Mouse (Mus musculus) lung, embryonic 14.5 days (tissue): ENCODE results near the gene Dpp4. TPM values are rescaled to one million over a fixed set of nuclear protein-coding genes. Genes with fewer than 3 reads are reported as not detected.

Experiments used
- ATAC-seq: fragments of 200-750 bp; cut with Nextera tagmentation; 2 replicates; pipeline ENCODE4 v1.8.0; 2017; ENCODE audit warnings: mild to moderate bottlenecking, moderate TSS enrichment, moderate library complexity; ENCODE audit not compliant: insufficient read depth
- DNase-seq: peaks from one replicate; pipeline ENCODE4 v3.0.0-alpha.2; 2015
- H3K27ac ChIP-seq: fragments of 300-500 bp; sonication (generic); 2 replicates; pipeline ENCODE4 v1.5.1; 2014; ENCODE audit warnings: low read depth, mild to moderate bottlenecking, moderate library complexity
- H3K27me3 ChIP-seq: fragments of 300-500 bp; sonication (generic); 2 replicates; pipeline ENCODE4 v1.6.1; 2014; ENCODE audit warnings: low read length, control low read depth; ENCODE audit not compliant: insufficient read depth
- H3K36me3 ChIP-seq: fragments of 300-500 bp; sonication (generic); 2 replicates; pipeline ENCODE4 v1.6.1; 2014; ENCODE audit warnings: control low read depth; ENCODE audit not compliant: insufficient read depth
- H3K4me1 ChIP-seq: fragments of 300-500 bp; sonication (generic); 2 replicates; pipeline ENCODE4 v1.6.1; 2014; ENCODE audit warnings: antibody characterized with exemption, control low read depth; ENCODE audit not compliant: insufficient read depth
- H3K4me2 ChIP-seq: fragments of 300-500 bp; sonication (generic); 2 replicates; pipeline ENCODE4 v1.6.1; 2014; ENCODE audit warnings: mild to moderate bottlenecking
- H3K4me3 ChIP-seq: fragments of 300-500 bp; sonication (generic); 2 replicates; pipeline ENCODE4 v1.5.1; 2014; ENCODE audit warnings: low read depth, low read length
- H3K9ac ChIP-seq: fragments of 300-500 bp; sonication (generic); 2 replicates; pipeline ENCODE4 v1.6.1; 2014
- H3K9me3 ChIP-seq: fragments of 300-500 bp; sonication (generic); 2 replicates; pipeline ENCODE4 v1.6.1; 2016; ENCODE audit warnings: low read depth, low read length, control low read depth
- CTCF ChIP-seq: IDR thresholded peaks from 2 replicates; pipeline ENCODE4 v1.5.1; 2016; ENCODE audit warnings: antibody characterized with exemption, low read depth
- WGBS: fragments of 180-500 bp; shearing (Covaris S2); extraction: QIAGEN DNeasy Blood & Tissue Kit; methylation state at CpG from one replicate; pipeline ENCODE4 v1.1.7; 2014; 5-methylcytosine and 5-hydroxymethylcytosine counted together
- polyA plus RNA-seq: library from polyadenylated mRNA; unstranded; fragments of >200 nt; fragmentation: Nextera tagmentation; extraction: Ambion mirVana; gene quantifications from 2 replicates; pipeline ENCODE4 v1.2.1, GENCODE M21; 2014

The Dpp4 gene
- polyA plus RNA-seq, 1 experiment from 2014 or later = 23.7 TPM

DNA sequence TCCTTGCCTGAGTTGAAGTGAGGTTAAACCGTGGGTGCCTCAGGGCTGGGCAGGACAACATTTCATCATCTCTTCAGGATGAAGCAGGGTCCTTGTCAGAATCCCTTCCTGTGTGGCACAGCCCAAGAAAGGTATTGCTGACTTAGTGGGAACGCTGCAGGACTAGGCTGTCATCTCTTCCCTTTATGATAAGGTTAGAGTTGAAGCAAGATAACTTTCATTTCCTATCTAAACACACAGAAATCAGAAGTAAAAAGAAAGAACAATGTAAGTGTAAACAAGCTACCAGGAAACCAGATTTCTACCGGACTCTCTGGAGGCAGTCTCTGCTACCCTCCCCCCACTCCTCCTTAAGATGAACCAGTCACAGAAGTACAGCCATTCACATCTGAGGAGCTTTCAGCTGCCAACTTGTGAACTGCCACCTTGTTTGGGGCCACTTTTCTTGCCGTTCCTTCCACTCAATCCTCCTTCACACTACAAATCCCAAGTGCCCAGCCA, 3.3 kb downstream of the Dpp4 start:
- no peak overlapping the region for H3K4me3 ChIP-seq
- 0 out of 2 replicates have a peak, but pooled peaks have one; percentile 24 for ATAC-seq
- 0 out of 2 replicates have a peak overlapping the region, but pooled peaks have one; percentile 19 for H3K27ac ChIP-seq
- H3K27me3 ChIP-seq = no peaks in the 10 kb centered on the region
- DNase-seq = peak; percentile 60
- TF ChIP-seq CTCF = no peak
- H3K36me3 ChIP-seq = no peaks in the 10 kb centered on the region
- H3K9ac ChIP-seq = no peak overlapping the region
- WGBS = 13% methylated on average over 4 of the region's 4 CpGs
- no peaks in the 10 kb centered on the region for H3K4me1 ChIP-seq
- H3K4me2 ChIP-seq = peak overlapping the region; percentile 25; the same call in 1 of the 2 replicates
- H3K9me3 ChIP-seq = no peaks in the 10 kb centered on the region

DNA sequence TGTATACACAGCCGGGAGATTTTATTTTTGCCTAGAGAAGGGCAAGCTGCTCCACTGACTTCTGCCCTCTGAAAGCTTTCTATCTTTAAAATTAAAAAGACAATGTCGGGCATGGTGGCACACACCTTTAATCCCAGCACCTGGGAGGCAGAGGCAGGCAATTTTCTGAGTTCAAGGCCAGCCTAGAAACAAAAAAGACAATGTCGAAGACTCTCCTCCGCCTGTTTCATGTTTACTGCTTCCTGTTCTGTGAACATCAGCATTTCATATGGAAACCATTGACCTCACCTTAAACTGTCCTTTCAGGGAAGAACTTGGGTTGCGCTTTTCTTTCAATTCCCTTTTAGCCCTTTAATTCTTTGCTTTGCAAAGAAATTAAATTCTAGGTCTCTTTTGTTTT, 3.8 kb downstream of the Dpp4 start:
- Histone ChIP-seq H3K4me2 (no peak overlapping the region), H3K4me3 (no peak overlapping the region), H3K9me3 (no peaks in the 10 kb centered on the region), H3K4me1 (no peaks in the 10 kb centered on the region), H3K27ac (no peak overlapping the region), H3K27me3 (no peaks in the 10 kb centered on the region), H3K36me3 (no peaks in the 10 kb centered on the region), H3K9ac (no peak overlapping the region)
- DNase-seq (no peak), ATAC-seq (no peak)
- 74% methylated on average over 5 of the region's 5 CpGs for WGBS
- TF ChIP-seq CTCF = no peak

DNA sequence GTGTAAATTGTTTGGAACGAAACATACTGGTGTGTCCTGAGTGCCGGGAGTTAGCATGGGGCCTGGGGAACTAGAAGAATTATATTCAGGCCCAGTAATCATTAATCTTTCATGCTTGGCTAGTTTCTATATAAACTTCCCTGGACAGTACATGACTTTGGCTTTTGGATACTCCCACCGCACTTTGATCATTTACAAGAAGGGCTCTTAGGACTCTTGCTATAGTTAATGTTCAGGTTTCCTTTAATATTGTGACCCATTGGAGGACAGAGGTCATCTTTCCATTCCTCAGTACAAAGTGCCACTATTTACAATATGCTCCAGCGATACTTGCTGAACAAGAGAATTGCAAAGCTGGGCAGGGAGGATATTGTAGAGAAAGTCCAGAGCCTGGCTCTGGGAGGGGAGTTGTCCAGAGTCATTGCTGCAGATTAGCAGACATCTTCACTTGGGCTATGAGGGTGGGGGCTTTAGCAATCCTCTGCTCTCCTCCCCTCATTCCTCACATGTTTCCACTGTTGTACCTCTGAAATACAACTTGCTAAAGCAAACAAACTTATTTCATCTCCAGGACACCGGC, 8.4 kb downstream of the Dpp4 start:
- no peak for TF ChIP-seq CTCF
- Histone ChIP-seq H3K4me3 (no peak overlapping the region), H3K27me3 (no peaks in the 10 kb centered on the region), H3K9ac (no peak overlapping the region), H3K9me3 (no peaks in the 10 kb centered on the region), H3K36me3 (no peaks in the 10 kb centered on the region), H3K4me1 (no peaks in the 10 kb centered on the region), H3K27ac (no peak overlapping the region), H3K4me2 (no peak overlapping the region)
- 49% methylated on average over 5 of the region's 5 CpGs for WGBS
- DNase-seq = no peak
- ATAC-seq = no peak

DNA sequence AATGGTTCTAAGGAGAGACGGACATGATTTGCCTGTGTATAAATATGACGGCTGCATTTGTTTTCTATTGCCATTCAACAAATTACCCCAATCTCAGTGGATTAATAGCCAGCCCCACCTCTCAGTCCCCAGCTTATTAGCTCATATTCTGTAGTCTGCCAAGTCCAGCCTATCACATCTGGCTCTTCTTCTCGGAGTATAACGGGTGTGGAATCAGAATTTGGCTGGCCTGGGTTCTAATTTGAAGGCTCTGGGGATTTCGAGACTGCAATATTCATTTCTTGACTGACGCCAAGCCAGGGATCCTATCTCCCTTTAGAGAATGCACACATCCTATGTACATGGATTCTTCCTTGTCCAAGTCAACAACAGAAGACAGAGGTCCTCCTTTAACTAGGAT, 11.0 kb downstream of the Dpp4 start:
- Histone ChIP-seq H3K4me3 (no peak overlapping the region), H3K9me3 (no peaks in the 10 kb centered on the region), H3K9ac (no peak overlapping the region), H3K4me1 (no peaks in the 10 kb centered on the region), H3K27me3 (no peaks in the 10 kb centered on the region), H3K36me3 (no peaks in the 10 kb centered on the region), H3K4me2 (no peak overlapping the region), H3K27ac (no peak overlapping the region)
- DNase-seq (no peak), ATAC-seq (no peak)
- 83% methylated on average over 6 of the region's 6 CpGs for WGBS
- TF ChIP-seq CTCF = no peak

DNA sequence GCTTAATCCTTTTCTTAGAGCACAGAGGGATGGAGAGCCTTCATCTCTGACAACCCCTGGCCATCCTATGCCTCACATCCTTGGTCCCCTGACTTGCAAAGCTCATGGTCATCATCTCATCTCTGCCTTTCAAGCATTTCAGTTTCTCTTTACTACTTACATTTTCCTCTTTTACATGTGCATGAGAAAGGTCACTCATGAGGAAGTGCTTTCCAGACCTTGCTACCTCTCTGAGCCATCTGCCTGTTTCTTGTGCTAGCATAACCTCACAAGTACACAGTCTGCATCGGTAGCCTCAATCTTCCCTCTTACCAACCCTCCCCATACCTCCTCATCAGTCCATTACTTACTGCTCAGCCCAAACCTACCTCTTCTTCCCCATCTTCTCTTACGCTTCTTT, 12.2 kb downstream of the Dpp4 start:
- Histone ChIP-seq H3K27ac (no peak overlapping the region), H3K4me3 (no peak overlapping the region), H3K27me3 (no peaks in the 10 kb centered on the region), H3K9ac (no peak overlapping the region), H3K4me2 (no peak overlapping the region), H3K9me3 (no peaks in the 10 kb centered on the region), H3K4me1 (no peaks in the 10 kb centered on the region), H3K36me3 (no peaks in the 10 kb centered on the region)
- no peak for TF ChIP-seq CTCF
- DNase-seq (no peak), ATAC-seq (no peak)
- WGBS = 92% methylated on average over 2 of the region's 2 CpGs

DNA sequence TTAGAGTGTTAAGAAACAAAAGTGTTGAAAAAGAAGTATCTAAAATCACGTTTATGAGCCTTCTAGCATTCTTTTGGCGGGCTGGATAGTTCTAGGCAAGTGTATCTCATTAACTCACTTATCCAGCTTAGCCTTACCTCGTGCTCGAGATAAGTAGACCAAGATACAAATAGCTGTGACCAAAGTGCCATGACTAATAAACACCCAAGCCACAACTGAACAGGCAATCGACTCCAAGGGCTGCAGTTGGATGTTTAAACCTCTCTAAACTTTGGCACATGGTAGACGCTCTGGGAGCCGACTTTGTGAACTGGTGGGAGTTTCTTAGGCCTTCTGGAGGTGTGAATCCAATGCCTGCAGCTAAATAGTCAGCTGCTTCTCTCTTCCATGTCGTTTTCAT, 12.7 kb downstream of the Dpp4 start:
- no peak for ATAC-seq

GRCm38 (mm10) chr2:62398115-62398875, 13.7 kb downstream of the Dpp4 start:
- ATAC-seq = no peak
- Histone ChIP-seq H3K4me1 (no peaks in the 10 kb centered on the region), H3K9ac (no peak overlapping the region), H3K9me3 (no peaks in the 10 kb centered on the region), H3K36me3 (no peaks in the 10 kb centered on the region), H3K27ac (no peak overlapping the region), H3K4me3 (no peak overlapping the region), H3K4me2 (no peak overlapping the region), H3K27me3 (no peaks in the 10 kb centered on the region)
- no peak for TF ChIP-seq CTCF
- 83% methylated on average over 2 of the region's 2 CpGs for WGBS
- DNase-seq = no peak

More for the DNA sequence above, 12.7 kb downstream of the Dpp4 start:
- no peak overlapping the region for H3K4me2 ChIP-seq
- no peak for TF ChIP-seq CTCF
- no peaks in the 10 kb centered on the region for H3K27me3 ChIP-seq
- no peaks in the 10 kb centered on the region for H3K9me3 ChIP-seq
- WGBS = 65% methylated on average over 8 of the region's 8 CpGs
- no peaks in the 10 kb centered on the region for H3K36me3 ChIP-seq
- H3K27ac ChIP-seq = no peak overlapping the region
- no peak overlapping the region for H3K9ac ChIP-seq
- H3K4me1 ChIP-seq = no peaks in the 10 kb centered on the region
- DNase-seq = no peak
- H3K4me3 ChIP-seq = no peak overlapping the region
